Mouse (Mus musculus) intestine, embryonic 15.5 days (tissue): ENCODE results near the gene Siah2. TPM values are rescaled to one million over a fixed set of nuclear protein-coding genes. Genes with fewer than 3 reads are reported as not detected.

Source experiments
- ATAC-seq: fragments of 200-750 bp; cut with Nextera tagmentation; 2 replicates; pipeline ENCODE4 v1.8.0; 2017; ENCODE audit warnings: moderate TSS enrichment, moderate library complexity
- H3K27ac ChIP-seq: fragments of 300-500 bp; sonication (generic); 2 replicates; pipeline ENCODE4 v1.5.1; 2015; ENCODE audit warnings: mild to moderate bottlenecking, inconsistent platforms
- H3K27me3 ChIP-seq: fragments of 300-500 bp; sonication (generic); replicated peaks from 2 replicates; pipeline ENCODE4 v1.6.1; 2015; ENCODE audit warnings: inconsistent platforms
- H3K36me3 ChIP-seq: fragments of 300-500 bp; sonication (generic); 2 replicates; pipeline ENCODE4 v1.6.1; 2015; ENCODE audit warnings: inconsistent platforms
- H3K4me1 ChIP-seq: fragments of 300-500 bp; sonication (generic); replicated peaks from 2 replicates; pipeline ENCODE4 v1.6.1; 2015; ENCODE audit warnings: inconsistent platforms
- H3K4me2 ChIP-seq: fragments of 300-500 bp; sonication (generic); replicated peaks from 2 replicates; pipeline ENCODE4 v1.6.1; 2015; ENCODE audit warnings: mild to moderate bottlenecking, inconsistent platforms
- H3K4me3 ChIP-seq: fragments of 300-500 bp; sonication (generic); replicated peaks from 2 replicates; pipeline ENCODE4 v1.5.1; 2015; ENCODE audit warnings: inconsistent platforms
- H3K9ac ChIP-seq: fragments of 300-500 bp; sonication (generic); 2 replicates; pipeline ENCODE4 v1.6.1; 2015; ENCODE audit warnings: inconsistent platforms
- H3K9me3 ChIP-seq: fragments of 300-500 bp; sonication (generic); 2 replicates; pipeline ENCODE4 v1.6.1; 2016; ENCODE audit warnings: inconsistent platforms
- WGBS: fragments of 180-500 bp; shearing (Covaris S2); methylation state at CpG from one replicate; pipeline ENCODE4 v1.1.7; 2015; 5-methylcytosine and 5-hydroxymethylcytosine counted together
- polyA plus RNA-seq: library from polyadenylated mRNA; unstranded; fragments of >200 nt; fragmentation: Nextera tagmentation; extraction: Ambion mirVana; gene quantifications from 2 replicates; pipeline ENCODE4 v1.2.1, GENCODE M21; 2015

Gene Siah2
- polyA plus RNA-seq, result 4.7 and 5.7 TPM in 2 replicates

GRCm38 (mm10) chr3:58691997-58692721 is at the start of gene Siah2:
Gene Siah2 (minus strand): TSS chr3:58692400.
- peak within 1 kb of the TSS; percentile 90 for H3K27ac ChIP-seq
- H3K4me1 ChIP-seq, result 0 out of 2 replicates have a peak, but pooled peaks cover 5% of the 10 kb centered on the region
- peak within 1 kb of the TSS; percentile 80 for H3K9ac ChIP-seq
- peak; percentile 94 for ATAC-seq
- peak within 1 kb of the TSS; percentile 95 for H3K4me2 ChIP-seq
- under 1% methylated on average over 84 of the region's 87 CpGs for WGBS
- H3K4me3 ChIP-seq, result peak within 1 kb of the TSS; percentile 90
- no peaks in the 10 kb centered on the region for H3K27me3 ChIP-seq
- no peaks in the 10 kb centered on the region for H3K9me3 ChIP-seq
- no peaks in the 10 kb centered on the region for H3K36me3 ChIP-seq

- H3K4me1 ChIP-seq, result no peaks in the 10 kb centered on the region
- WGBS, result 71% methylated on average over 2 of the region's 2 CpGs
- no peak for ATAC-seq
Observed at GRCm38 (mm10) chr3:58739536-58739935, 47.3 kb upstream of the Siah2 start.

GRCm38 (mm10) chr3:58738346-58739089 is 46.3 kb upstream of the Siah2 start:
- Histone ChIP-seq H3K27me3 (no peaks in the 10 kb centered on the region), H3K36me3 (no peaks in the 10 kb centered on the region), H3K9me3 (no peaks in the 10 kb centered on the region), H3K4me2 (no peak overlapping the region), H3K4me1 (no peaks in the 10 kb centered on the region), H3K4me3 (no peak overlapping the region), H3K9ac (no peak overlapping the region), H3K27ac (no peak overlapping the region)
- 30% methylated on average over 6 of the region's 6 CpGs for WGBS
- ATAC-seq, result no peak

More at GRCm38 (mm10) chr3:58739536-58739935, 47.3 kb upstream of the Siah2 start:
- Histone ChIP-seq H3K27ac (no peak overlapping the region), H3K4me3 (no peak overlapping the region), H3K4me2 (no peak overlapping the region), H3K9me3 (no peaks in the 10 kb centered on the region), H3K36me3 (no peaks in the 10 kb centered on the region), H3K27me3 (no peaks in the 10 kb centered on the region), H3K9ac (no peak overlapping the region)

- WGBS, result 77% methylated on average over 5 of the region's 5 CpGs
- ATAC-seq, result no peak
- Histone ChIP-seq H3K4me2 (no peak overlapping the region), H3K9me3 (no peaks in the 10 kb centered on the region), H3K9ac (no peak overlapping the region), H3K27ac (no peak overlapping the region), H3K36me3 (no peaks in the 10 kb centered on the region), H3K4me3 (no peak overlapping the region), H3K27me3 (no peaks in the 10 kb centered on the region), H3K4me1 (no peaks in the 10 kb centered on the region)
Observed at GRCm38 (mm10) chr3:58731520-58731919, 39.3 kb upstream of the Siah2 start.

- Histone ChIP-seq H3K4me2 (no peak overlapping the region), H3K4me1 (no peaks in the 10 kb centered on the region), H3K27ac (no peak overlapping the region), H3K9me3 (no peaks in the 10 kb centered on the region), H3K4me3 (no peak overlapping the region), H3K27me3 (no peaks in the 10 kb centered on the region), H3K9ac (no peak overlapping the region), H3K36me3 (no peaks in the 10 kb centered on the region)
- no peak for ATAC-seq
- 86% methylated on average over 3 of the region's 3 CpGs for WGBS
Observed at GRCm38 (mm10) chr3:58730580-58730979, 38.4 kb upstream of the Siah2 start.

GRCm38 (mm10) chr3:58729549-58729948 is 37.3 kb upstream of the Siah2 start:
- Histone ChIP-seq H3K9ac (no peak overlapping the region), H3K4me1 (no peaks in the 10 kb centered on the region), H3K36me3 (no peaks in the 10 kb centered on the region), H3K4me3 (no peak overlapping the region), H3K27ac (no peak overlapping the region), H3K27me3 (no peaks in the 10 kb centered on the region), H3K9me3 (no peaks in the 10 kb centered on the region), H3K4me2 (no peak overlapping the region)
- ATAC-seq, result no peak

- no peak for ATAC-seq
- Histone ChIP-seq H3K36me3 (no peaks in the 10 kb centered on the region), H3K4me1 (no peaks in the 10 kb centered on the region), H3K27me3 (no peaks in the 10 kb centered on the region), H3K9ac (no peak overlapping the region), H3K4me2 (no peak overlapping the region), H3K4me3 (no peak overlapping the region), H3K9me3 (no peaks in the 10 kb centered on the region), H3K27ac (no peak overlapping the region)
- WGBS, result 90% methylated on average over 4 of the region's 4 CpGs
Observed at GRCm38 (mm10) chr3:58727601-58728000, 35.4 kb upstream of the Siah2 start.

GRCm38 (mm10) chr3:58727012-58727411 is 34.8 kb upstream of the Siah2 start:
- no peak overlapping the region for H3K4me2 ChIP-seq
- no peak overlapping the region for H3K9ac ChIP-seq
- no peaks in the 10 kb centered on the region for H3K27me3 ChIP-seq
- no peak for ATAC-seq
- H3K36me3 ChIP-seq, result no peaks in the 10 kb centered on the region
- H3K27ac ChIP-seq, result no peak overlapping the region
- H3K9me3 ChIP-seq, result no peaks in the 10 kb centered on the region
- H3K4me1 ChIP-seq, result no peaks in the 10 kb centered on the region
- 56% methylated on average over 3 of the region's 3 CpGs for WGBS
- no peak overlapping the region for H3K4me3 ChIP-seq

- H3K27me3 ChIP-seq, result no peaks in the 10 kb centered on the region
- no peaks in the 10 kb centered on the region for H3K36me3 ChIP-seq
- H3K27ac ChIP-seq, result no peak overlapping the region
- WGBS, result 80% methylated on average over 3 of the region's 3 CpGs
- no peak overlapping the region for H3K4me3 ChIP-seq
- H3K9ac ChIP-seq, result no peak overlapping the region
- no peak overlapping the region for H3K4me2 ChIP-seq
- ATAC-seq, result no peak
- H3K4me1 ChIP-seq, result no peaks in the 10 kb centered on the region
- no peaks in the 10 kb centered on the region for H3K9me3 ChIP-seq
Observed at GRCm38 (mm10) chr3:58726374-58726773, 34.2 kb upstream of the Siah2 start.

GRCm38 (mm10) chr3:58724815-58725214 is 32.6 kb upstream of the Siah2 start:
- Histone ChIP-seq H3K9me3 (no peaks in the 10 kb centered on the region), H3K4me3 (no peak overlapping the region), H3K4me1 (no peaks in the 10 kb centered on the region), H3K27ac (no peak overlapping the region), H3K36me3 (no peaks in the 10 kb centered on the region), H3K4me2 (no peak overlapping the region), H3K27me3 (no peaks in the 10 kb centered on the region), H3K9ac (no peak overlapping the region)
- no peak for ATAC-seq

- H3K27me3 ChIP-seq, result no peaks in the 10 kb centered on the region
- no peak overlapping the region for H3K9ac ChIP-seq
- H3K4me1 ChIP-seq, result no peaks in the 10 kb centered on the region
- no peaks in the 10 kb centered on the region for H3K9me3 ChIP-seq
- no peak overlapping the region for H3K4me3 ChIP-seq
- no peak overlapping the region for H3K27ac ChIP-seq
- no peaks in the 10 kb centered on the region for H3K36me3 ChIP-seq
- 98% methylated on average over 2 of the region's 2 CpGs for WGBS
- no peak for ATAC-seq
- no peak overlapping the region for H3K4me2 ChIP-seq
Observed at GRCm38 (mm10) chr3:58723656-58724055, 31.5 kb upstream of the Siah2 start.

- Histone ChIP-seq H3K27ac (no peak overlapping the region), H3K36me3 (no peaks in the 10 kb centered on the region), H3K9me3 (no peaks in the 10 kb centered on the region), H3K27me3 (no peaks in the 10 kb centered on the region), H3K4me1 (no peaks in the 10 kb centered on the region), H3K4me2 (no peak overlapping the region), H3K4me3 (no peak overlapping the region), H3K9ac (no peak overlapping the region)
- ATAC-seq, result no peak
- WGBS, result 76% methylated on average over 9 of the region's 9 CpGs
Observed at GRCm38 (mm10) chr3:58719461-58720230, 27.4 kb upstream of the Siah2 start.
